Mouse (Mus musculus): ENCODE data around the gene Ulk3.

DNA sequence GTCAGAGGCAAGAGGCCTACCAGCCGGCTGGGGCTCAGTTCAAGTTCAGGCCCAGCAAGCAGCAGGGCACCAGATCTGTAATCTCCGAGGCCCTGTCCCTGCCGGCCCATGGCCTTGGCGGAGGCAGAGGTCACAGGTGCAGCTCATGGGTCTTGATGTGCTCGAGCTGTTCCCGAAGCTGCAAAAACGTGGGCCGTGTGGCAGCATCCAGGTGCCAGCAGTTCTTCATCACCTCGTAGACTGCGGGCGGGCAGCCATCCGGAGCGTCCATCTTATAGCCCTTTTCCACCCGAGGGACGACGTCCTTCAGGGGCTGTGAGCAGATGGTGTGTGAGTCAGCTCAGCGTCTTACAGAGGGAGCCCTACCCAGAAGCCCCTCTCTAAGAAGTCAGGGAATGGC lies 37.9 kb downstream of the Ulk3 start:
- TF ChIP-seq CTCF (IDR thresholded peaks at IDR 0.05; ENCODE audit: extremely low read depth, insufficient read length, insufficient replicate concordance, low read depth, low read length) (no peak), POLR2A (IDR thresholded peaks at IDR 0.05; ENCODE audit: low read depth, low read length) (no peak)

Measured in small intestine, adult 2 months (tissue).